Mouse (Mus musculus) NIH3T3 (cell line): ENCODE results near the gene 5730480H06Rik.

Experiments used
- DNase-seq: peaks from one replicate; pipeline ENCODE4 v3.0.0-alpha.2; 2012; ENCODE audit warnings: low read depth

Gene 5730480H06Rik

GRCm38 (mm10) chr5:48327652-48328051 lies at the start of gene 5730480H06Rik:
Gene 5730480H06Rik (plus strand): TSS chr5:48327952.
- no peak for DNase-seq

GRCm38 (mm10) chr5:48301186-48301585 lies 26.6 kb upstream of the 5730480H06Rik start:
- DNase-seq: no peak

GRCm38 (mm10) chr5:48315057-48315602 lies 12.6 kb upstream of the 5730480H06Rik start:
- no peak for DNase-seq

GRCm38 (mm10) chr5:48320597-48320996 lies 7.2 kb upstream of the 5730480H06Rik start:
- DNase-seq: no peak

- no peak for DNase-seq
Observed at GRCm38 (mm10) chr5:48326221-48326620, 1.5 kb upstream of the 5730480H06Rik start.

GRCm38 (mm10) chr5:48329751-48330150 lies 2.0 kb downstream of the 5730480H06Rik start:
- DNase-seq: no peak

GRCm38 (mm10) chr5:48330817-48331216 lies 3.1 kb downstream of the 5730480H06Rik start:
- no peak for DNase-seq

GRCm38 (mm10) chr5:48331441-48331840 lies 3.7 kb downstream of the 5730480H06Rik start:
- DNase-seq: peak; percentile 57

- DNase-seq: no peak
Observed at GRCm38 (mm10) chr5:48333407-48333806, 5.7 kb downstream of the 5730480H06Rik start.

GRCm38 (mm10) chr5:48333884-48334513 lies 6.2 kb downstream of the 5730480H06Rik start:
- no peak for DNase-seq

- no peak for DNase-seq
Observed at GRCm38 (mm10) chr5:48340808-48341433, 13.2 kb downstream of the 5730480H06Rik start.

- DNase-seq: peak; percentile 71
Observed at GRCm38 (mm10) chr5:48345095-48345982, 17.6 kb downstream of the 5730480H06Rik start.

- no peak for DNase-seq
Observed at GRCm38 (mm10) chr5:48345983-48346648, 18.4 kb downstream of the 5730480H06Rik start.

- DNase-seq: no peak
Observed at GRCm38 (mm10) chr5:48349309-48349708, 21.6 kb downstream of the 5730480H06Rik start.

GRCm38 (mm10) chr5:48371890-48372766 lies 44.4 kb downstream of the 5730480H06Rik start:
- DNase-seq: peak; percentile 98

GRCm38 (mm10) chr5:48402497-48402896 lies 74.7 kb downstream of the 5730480H06Rik start:
- peak; percentile 85 for DNase-seq

- no peak for DNase-seq
Observed at GRCm38 (mm10) chr5:48408276-48408675, 80.5 kb downstream of the 5730480H06Rik start.

GRCm38 (mm10) chr5:48410348-48410747 lies 82.6 kb downstream of the 5730480H06Rik start:
- no peak for DNase-seq

- DNase-seq: no peak
Observed at GRCm38 (mm10) chr5:48411462-48411861, 83.7 kb downstream of the 5730480H06Rik start.

GRCm38 (mm10) chr5:48412261-48412660 lies 84.5 kb downstream of the 5730480H06Rik start:
- DNase-seq: no peak

- peak; percentile 67 for DNase-seq
Observed at GRCm38 (mm10) chr5:48419741-48420140, 92.0 kb downstream of the 5730480H06Rik start.
